Mouse (Mus musculus) stomach, embryonic 14.5 days (tissue): ENCODE results near the gene Myt1. TPM values are rescaled to one million over a fixed set of nuclear protein-coding genes. Genes with fewer than 3 reads are reported as not detected.

ENCODE experiments used
- ATAC-seq: fragments of 200-750 bp; cut with Nextera tagmentation; 2 replicates; pipeline ENCODE4 v1.8.0; 2017; ENCODE audit warnings: low read depth, moderate TSS enrichment; ENCODE audit not compliant: insufficient number of reproducible peaks, insufficient read depth, low FRiP score
- H3K27ac ChIP-seq: fragments of 300-500 bp; sonication (generic); 2 replicates; pipeline ENCODE4 v1.5.1; 2014; ENCODE audit warnings: mild to moderate bottlenecking, low read length, moderate library complexity, mixed read lengths
- H3K27me3 ChIP-seq: fragments of 300-500 bp; sonication (generic); 2 replicates; pipeline ENCODE4 v1.6.1; 2014; ENCODE audit warnings: low read length, control low read depth, mixed read lengths; ENCODE audit not compliant: control insufficient read depth, insufficient read depth
- H3K36me3 ChIP-seq: fragments of 300-500 bp; sonication (generic); 2 replicates; pipeline ENCODE4 v1.6.1; 2014; ENCODE audit warnings: mild to moderate bottlenecking, control low read depth, low read length, moderate library complexity, mixed read lengths; ENCODE audit not compliant: control insufficient read depth, insufficient read depth
- H3K4me1 ChIP-seq: fragments of 300-500 bp; sonication (generic); 2 replicates; pipeline ENCODE4 v1.6.1; 2014; ENCODE audit warnings: low read length, control low read depth, mixed read lengths; ENCODE audit not compliant: control insufficient read depth, insufficient read depth
- H3K4me2 ChIP-seq: fragments of 300-500 bp; sonication (generic); replicated peaks from 2 replicates; pipeline ENCODE4 v1.6.1; 2014; ENCODE audit warnings: low read depth, low read length, control low read depth
- H3K4me3 ChIP-seq: fragments of 300-500 bp; sonication (generic); 2 replicates; pipeline ENCODE4 v1.5.1; 2014; ENCODE audit warnings: low read depth, low read length, control low read depth
- H3K9ac ChIP-seq: fragments of 300-500 bp; sonication (generic); replicated peaks from 2 replicates; pipeline ENCODE4 v1.6.1; 2014; ENCODE audit warnings: low read depth, mild to moderate bottlenecking, control low read depth, low read length, moderate library complexity, mixed read lengths
- H3K9me3 ChIP-seq: fragments of 300-500 bp; sonication (generic); 2 replicates; pipeline ENCODE4 v1.6.1; 2016; ENCODE audit warnings: low read depth, low read length, control low read depth; ENCODE audit not compliant: control insufficient read depth
- WGBS: fragments of 180-500 bp; shearing (Covaris S2); extraction: QIAGEN DNeasy Blood & Tissue Kit; methylation state at CpG from one replicate; pipeline ENCODE4 v1.1.7; 2014; 5-methylcytosine and 5-hydroxymethylcytosine counted together
- polyA plus RNA-seq: library from polyadenylated mRNA; unstranded; fragments of >200 nt; fragmentation: Nextera tagmentation; extraction: Ambion mirVana; gene quantifications from 2 replicates; pipeline ENCODE4 v1.2.1, GENCODE M21; 2014

Myt1 gene
- polyA plus RNA-seq, 1 experiment from 2014 or later = 3.5 TPM

- Histone ChIP-seq H3K27ac (no peak overlapping the region), H3K9me3 (no peaks in the 10 kb centered on the region), H3K4me2 (no peak overlapping the region), H3K4me3 (no peak overlapping the region), H3K36me3 (no peaks in the 10 kb centered on the region), H3K9ac (no peak overlapping the region), H3K4me1 (no peaks in the 10 kb centered on the region), H3K27me3 (no peaks in the 10 kb centered on the region)
- no peak for ATAC-seq
- WGBS = 43% methylated on average over 14 of the region's 14 CpGs
These were observed 3.8 kb downstream of the Myt1 start for GRCm38 (mm10) chr2:181766672-181767557.

- H3K9me3 ChIP-seq = no peaks in the 10 kb centered on the region
- no peaks in the 10 kb centered on the region for H3K4me1 ChIP-seq
- no peaks in the 10 kb centered on the region for H3K36me3 ChIP-seq
- H3K9ac ChIP-seq = no peak overlapping the region
- no peak overlapping the region for H3K4me3 ChIP-seq
- no peaks in the 10 kb centered on the region for H3K27me3 ChIP-seq
- H3K27ac ChIP-seq = no peak overlapping the region
- H3K4me2 ChIP-seq = no peak overlapping the region
- no peak for ATAC-seq
These were observed 5.3 kb downstream of the Myt1 start for GRCm38 (mm10) chr2:181768451-181768850.

DNA sequence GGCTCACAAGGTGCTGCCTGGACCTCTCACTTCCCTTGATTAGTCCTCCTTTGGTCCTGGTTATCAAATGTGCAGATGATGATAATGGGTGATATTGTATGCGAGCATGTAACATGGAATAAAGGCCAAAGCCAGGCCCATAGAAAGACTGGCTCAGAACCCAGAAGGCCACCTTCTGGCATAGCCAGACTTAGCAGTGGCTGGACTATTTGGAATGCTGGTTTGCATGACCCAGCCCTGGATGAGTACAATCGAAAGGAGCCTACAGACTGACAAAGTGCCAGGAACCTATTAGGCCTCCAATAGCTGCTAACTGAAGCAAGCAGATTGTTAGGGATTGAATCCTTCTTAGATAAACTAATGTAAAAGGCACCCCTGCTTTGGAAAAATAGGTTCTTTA, 6.3 kb downstream of the Myt1 start:
- Histone ChIP-seq H3K4me2 (no peak overlapping the region), H3K36me3 (no peaks in the 10 kb centered on the region), H3K27me3 (no peaks in the 10 kb centered on the region), H3K4me1 (no peaks in the 10 kb centered on the region), H3K27ac (no peak overlapping the region), H3K9ac (no peak overlapping the region), H3K9me3 (no peaks in the 10 kb centered on the region), H3K4me3 (no peak overlapping the region)
- WGBS = 84% methylated on average over 2 of the region's 2 CpGs
- ATAC-seq = no peak

GRCm38 (mm10) chr2:181773203-181773602, 10.1 kb downstream of the Myt1 start:
- Histone ChIP-seq H3K27me3 (no peaks in the 10 kb centered on the region), H3K4me1 (no peaks in the 10 kb centered on the region), H3K9ac (no peak overlapping the region), H3K9me3 (no peaks in the 10 kb centered on the region), H3K4me3 (no peak overlapping the region), H3K4me2 (no peak overlapping the region), H3K27ac (no peak overlapping the region), H3K36me3 (no peaks in the 10 kb centered on the region)
- no peak for ATAC-seq
- 72% methylated on average over 2 of the region's 2 CpGs for WGBS

DNA sequence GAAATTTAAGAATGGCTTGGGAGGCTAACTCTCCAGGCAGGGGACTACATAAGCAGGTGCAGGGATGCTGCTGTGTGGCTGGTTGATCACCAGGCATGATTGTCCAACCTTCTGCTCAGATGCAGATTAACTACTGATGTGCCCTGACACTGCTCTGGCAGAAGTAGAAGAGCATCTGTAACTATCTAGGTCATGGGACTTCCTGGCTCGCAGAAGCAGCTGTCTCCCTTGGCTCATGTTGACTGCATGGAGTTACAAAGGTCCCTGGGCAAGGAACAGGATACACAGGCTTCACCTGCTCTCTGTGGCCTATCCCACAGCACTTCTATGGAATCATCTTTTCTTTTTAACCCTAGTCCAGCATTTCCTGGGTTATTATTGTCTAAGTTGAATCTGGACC, 12.7 kb downstream of the Myt1 start:
- H3K27me3 ChIP-seq = no peaks in the 10 kb centered on the region
- no peaks in the 10 kb centered on the region for H3K9me3 ChIP-seq
- H3K27ac ChIP-seq = no peak overlapping the region
- no peaks in the 10 kb centered on the region for H3K36me3 ChIP-seq
- H3K4me2 ChIP-seq = no peak overlapping the region
- no peak for ATAC-seq
- WGBS = 78% methylated on average over 1 of the region's 1 CpGs
- no peak overlapping the region for H3K9ac ChIP-seq
- no peaks in the 10 kb centered on the region for H3K4me1 ChIP-seq
- H3K4me3 ChIP-seq = no peak overlapping the region

GRCm38 (mm10) chr2:181777715-181778114, 14.6 kb downstream of the Myt1 start:
- 49% methylated on average over 2 of the region's 2 CpGs for WGBS
- Histone ChIP-seq H3K4me3 (no peak overlapping the region), H3K36me3 (no peaks in the 10 kb centered on the region), H3K9ac (no peak overlapping the region), H3K4me1 (no peaks in the 10 kb centered on the region), H3K4me2 (no peak overlapping the region), H3K9me3 (no peaks in the 10 kb centered on the region), H3K27ac (no peak overlapping the region), H3K27me3 (no peaks in the 10 kb centered on the region)
- no peak for ATAC-seq

- Histone ChIP-seq H3K4me1 (no peaks in the 10 kb centered on the region), H3K27me3 (no peaks in the 10 kb centered on the region), H3K9me3 (no peaks in the 10 kb centered on the region), H3K4me3 (no peak overlapping the region), H3K36me3 (no peaks in the 10 kb centered on the region), H3K9ac (no peak overlapping the region), H3K27ac (no peak overlapping the region), H3K4me2 (no peak overlapping the region)
- 22% methylated on average over 1 of the region's 1 CpGs for WGBS
- ATAC-seq = no peak
These were observed 18.3 kb downstream of the Myt1 start for GRCm38 (mm10) chr2:181781421-181781820.

GRCm38 (mm10) chr2:181787852-181788251, 24.7 kb downstream of the Myt1 start:
- Histone ChIP-seq H3K4me1 (no peaks in the 10 kb centered on the region), H3K9ac (no peak overlapping the region), H3K4me2 (no peak overlapping the region), H3K27ac (no peak overlapping the region), H3K9me3 (no peaks in the 10 kb centered on the region), H3K4me3 (no peak overlapping the region), H3K27me3 (no peaks in the 10 kb centered on the region), H3K36me3 (no peaks in the 10 kb centered on the region)
- WGBS = 82% methylated on average over 5 of the region's 5 CpGs
- no peak for ATAC-seq

DNA sequence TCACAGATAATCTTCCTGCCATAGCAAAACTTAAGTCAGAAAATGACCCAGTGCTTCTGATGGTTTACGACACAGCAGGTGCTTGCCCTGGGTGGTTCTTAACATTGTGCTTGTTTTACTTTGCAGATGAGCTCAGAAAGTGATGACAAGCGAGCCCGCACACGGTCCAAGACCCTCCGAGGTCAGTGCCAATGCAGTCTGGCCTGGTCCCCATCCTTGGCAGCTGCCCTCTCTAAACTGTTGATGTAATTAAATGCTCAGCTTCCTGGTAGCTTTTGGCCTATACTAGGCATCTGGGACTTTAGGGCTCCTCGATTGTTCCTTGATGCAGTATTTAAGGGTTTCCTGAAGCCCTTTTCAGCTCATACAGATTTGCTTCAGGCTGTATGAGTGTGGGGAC, 26.3 kb downstream of the Myt1 start:
- H3K9me3 ChIP-seq = no peaks in the 10 kb centered on the region
- WGBS = 71% methylated on average over 6 of the region's 6 CpGs
- no peaks in the 10 kb centered on the region for H3K4me1 ChIP-seq
- H3K36me3 ChIP-seq = no peaks in the 10 kb centered on the region
- H3K4me3 ChIP-seq = no peak overlapping the region
- H3K27me3 ChIP-seq = no peaks in the 10 kb centered on the region
- ATAC-seq = no peak
- no peak overlapping the region for H3K27ac ChIP-seq
- no peak overlapping the region for H3K4me2 ChIP-seq
- no peak overlapping the region for H3K9ac ChIP-seq
